Mouse (Mus musculus) spleen, adult 2 months (tissue): Measurements from ENCODE around the gene Dixdc1.

Experiments
- CTCF ChIP-seq: fragments of 200-500 bp; IDR thresholded peaks from 2 replicates; pipeline ENCODE4 v1.5.1; 2011; ENCODE audit warnings: mild to moderate bottlenecking, inconsistent platforms; ENCODE audit not compliant: insufficient read depth, insufficient read length, insufficient replicate concordance; ENCODE audit errors: extremely low read depth
- POLR2A ChIP-seq: fragments of 200-500 bp; IDR thresholded peaks from 2 replicates; pipeline ENCODE4 v1.6.1; 2011; ENCODE audit warnings: low read depth, low read length, inconsistent platforms

GRCm38 (mm10) chr9:50632016-50632688, 107.2 kb downstream of the Dixdc1 start:
- TF ChIP-seq POLR2A (no peak), CTCF (no peak)
